Mouse (Mus musculus): ENCODE data around the gene Vmn2r109. TPM values are rescaled to one million over a fixed set of nuclear protein-coding genes. Genes with fewer than 3 reads are reported as not detected.
"Not testable (repeated sequence)": the region's sequence is repeated elsewhere in the genome, so short reads cannot be mapped to it uniquely, and the experiment has no call there.

The Vmn2r109 gene
- polyA plus RNA-seq (2016; fragmentation: Nextera tagmentation; extraction: Ambion mirVana), result not detected in 2 replicates

- Histone ChIP-seq H3K27ac (no peak within 1 kb of the TSS), H3K9me3 (0 out of 2 replicates have a peak, but pooled peaks cover 6% of the 10 kb centered on the region), H3K36me3 (no peaks in the 10 kb centered on the region), H3K4me3 (no peak within 1 kb of the TSS), H3K27me3 (ENCODE audit: insufficient read depth, poor library complexity, severe bottlenecking) (no peaks in the 10 kb centered on the region), H3K4me1 (replicated peaks) (no peaks in the 10 kb centered on the region)
- DNase-seq (ENCODE audit: low spot score), result no peak
- WGBS, result 91% methylated on average over 1 of the region's 1 CpGs
These were observed at the start of gene Vmn2r109 for GRCm38 (mm10) chr17:20564656-20565055. TSS of gene Vmn2r109 (minus strand) at chr17:20564756.

DNA sequence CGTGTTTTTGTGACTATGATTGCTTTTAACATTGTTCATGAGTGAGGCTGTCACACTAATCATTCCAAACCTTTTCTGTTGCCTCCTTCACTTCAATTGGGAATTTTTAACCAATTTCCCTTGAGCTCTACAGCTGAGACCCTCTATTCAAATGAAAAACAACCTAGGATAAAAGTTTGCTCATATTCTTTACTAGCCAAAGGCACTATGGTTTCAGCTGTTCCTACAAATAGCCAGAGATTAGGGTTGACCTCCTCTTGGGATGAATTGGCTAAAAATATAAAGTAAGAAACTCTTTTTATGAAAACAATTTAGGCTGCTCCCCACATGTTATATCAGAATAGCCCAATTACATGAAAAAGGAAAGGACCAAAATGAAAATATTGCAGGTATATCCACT lies 31.8 kb upstream of the Vmn2r109 start, which contains the start of gene Vmn2r110:
Gene Vmn2r110 (minus strand): TSS at position 101 of the 400 bp plus-strand sequence.
- H3K9me3 ChIP-seq, result peaks cover 9% of the 10 kb centered on the region; the same call in 1 of the 2 replicates
- H3K27me3 ChIP-seq (ENCODE audit: insufficient read depth, poor library complexity, severe bottlenecking), result no peaks in the 10 kb centered on the region
- no peak within 1 kb of the TSS for H3K27ac ChIP-seq
- H3K36me3 ChIP-seq, result no peaks in the 10 kb centered on the region
- no peak for DNase-seq (ENCODE audit: low spot score)
- H3K4me1 ChIP-seq (replicated peaks), result no peaks in the 10 kb centered on the region
- WGBS, result 51% methylated on average over 1 of the region's 1 CpGs
- H3K4me3 ChIP-seq, result no peak within 1 kb of the TSS

DNA sequence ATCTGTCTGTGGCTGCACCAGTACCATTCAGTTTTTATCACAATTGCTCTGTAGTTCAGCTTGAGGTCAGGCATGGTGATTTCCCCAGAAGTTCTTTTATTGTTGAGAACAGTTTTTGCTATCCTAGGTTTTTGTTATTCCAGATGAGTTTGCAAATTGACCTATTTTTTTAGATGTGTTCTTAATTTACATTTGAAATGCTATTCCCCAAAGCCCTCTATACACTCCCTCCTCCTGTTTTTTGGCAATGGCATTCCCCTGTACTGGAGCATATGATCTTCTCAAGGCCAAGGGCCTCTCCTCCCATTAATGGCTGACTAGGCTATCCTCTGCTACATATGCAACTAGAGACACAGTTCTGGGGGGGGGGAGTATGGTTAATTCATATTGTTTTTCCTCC lies 56.3 kb downstream of the Vmn2r109 start:
- not testable (repeated sequence) for DNase-seq (ENCODE audit: low spot score); H3K36me3 ChIP-seq; H3K27me3 ChIP-seq (ENCODE audit: insufficient read depth, poor library complexity, severe bottlenecking); H3K4me3 ChIP-seq; H3K4me1 ChIP-seq (replicated peaks); H3K27ac ChIP-seq
- H3K9me3 ChIP-seq, result peaks cover 29% of the 10 kb centered on the region

DNA sequence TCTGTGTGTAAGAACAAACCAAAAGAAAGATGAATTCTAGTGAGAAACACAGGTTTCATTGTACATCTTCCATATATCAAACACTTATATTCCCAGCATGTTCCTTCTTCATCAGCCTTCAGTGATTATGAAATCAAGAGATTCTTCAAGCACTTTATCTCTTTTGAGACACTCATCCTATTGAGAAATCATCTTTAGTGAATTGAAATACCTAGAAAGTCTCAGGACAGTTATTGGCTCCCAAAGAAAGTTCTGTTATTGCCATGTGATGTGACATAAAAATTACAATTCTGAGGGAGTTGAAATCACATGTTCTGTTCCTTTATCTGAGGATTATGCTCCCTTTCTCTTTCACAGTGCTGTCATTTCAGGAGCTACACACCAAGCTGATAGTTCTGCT lies 66.7 kb downstream of the Vmn2r109 start, which contains the start of gene Vmn1r225:
Gene Vmn1r225 (plus strand): TSS at position 301 of the 400 bp plus-strand sequence.
- H3K4me1 ChIP-seq (replicated peaks), result no peaks in the 10 kb centered on the region
- H3K4me3 ChIP-seq, result no peak within 1 kb of the TSS
- no peaks in the 10 kb centered on the region for H3K27me3 ChIP-seq (ENCODE audit: insufficient read depth, poor library complexity, severe bottlenecking)
- H3K9me3 ChIP-seq, result peaks cover 21% of the 10 kb centered on the region; the same call in 1 of the 2 replicates
- DNase-seq (ENCODE audit: low spot score), result no peak
- no peak within 1 kb of the TSS for H3K27ac ChIP-seq
- no peaks in the 10 kb centered on the region for H3K36me3 ChIP-seq

Other genes with a start within 250 kb of the Vmn2r109 start
- not detected in 2 replicates for gene Vmn2r107, start 219.5 kb downstream of the Vmn2r109 start, polyA plus RNA-seq (2016; fragmentation: Nextera tagmentation; extraction: Ambion mirVana)
- gene Vmn1r224, start 150.6 kb downstream of the Vmn2r109 start, polyA plus RNA-seq (2016; fragmentation: Nextera tagmentation; extraction: Ambion mirVana), result not detected in 2 replicates
- not detected in 2 replicates for gene Vmn2r108, start 83.4 kb downstream of the Vmn2r109 start, polyA plus RNA-seq (2016; fragmentation: Nextera tagmentation; extraction: Ambion mirVana)
- not detected in 2 replicates for gene Vmn1r225, start 66.6 kb downstream of the Vmn2r109 start, polyA plus RNA-seq (2016; fragmentation: Nextera tagmentation; extraction: Ambion mirVana)
- gene Vmn2r110, start 31.7 kb upstream of the Vmn2r109 start, polyA plus RNA-seq (2016; fragmentation: Nextera tagmentation; extraction: Ambion mirVana), result 0.02 and 0.03 TPM in 2 replicates
- gene Fpr-rs3, start 60.1 kb upstream of the Vmn2r109 start, polyA plus RNA-seq (2016; fragmentation: Nextera tagmentation; extraction: Ambion mirVana), result not detected in 2 replicates
- not detected in 2 replicates for gene Vmn1r226, start 118.1 kb upstream of the Vmn2r109 start, polyA plus RNA-seq (2016; fragmentation: Nextera tagmentation; extraction: Ambion mirVana)
- gene Vmn1r227, start 165.1 kb upstream of the Vmn2r109 start, polyA plus RNA-seq (2016; fragmentation: Nextera tagmentation; extraction: Ambion mirVana), result not detected in 2 replicates
- gene Vmn1r228, start 221.4 kb upstream of the Vmn2r109 start, polyA plus RNA-seq (2016; fragmentation: Nextera tagmentation; extraction: Ambion mirVana), result not detected in 2 replicates
- gene Vmn1r229, start 246.8 kb upstream of the Vmn2r109 start, polyA plus RNA-seq (2016; fragmentation: Nextera tagmentation; extraction: Ambion mirVana), result not detected in 2 replicates